Mouse (Mus musculus) hematopoietic multipotent progenitor cell, adult 10-12 weeks (in vitro differentiated cells): Measurements from ENCODE around the gene Stoml2. TPM values are rescaled to one million over a fixed set of nuclear protein-coding genes. Genes with fewer than 3 reads are reported as not detected.

Source experiments
- polyA plus RNA-seq: library from polyadenylated mRNA; stranded (reverse); fragments of >175 nt; gene quantifications from 2 replicates; pipeline ENCODE4 v1.2.3, GENCODE M21; 2012; ENCODE audit warnings: low replicate concordance

The Stoml2 gene
- polyA plus RNA-seq = 47.0 and 65.0 TPM in 2 replicates

DNA sequence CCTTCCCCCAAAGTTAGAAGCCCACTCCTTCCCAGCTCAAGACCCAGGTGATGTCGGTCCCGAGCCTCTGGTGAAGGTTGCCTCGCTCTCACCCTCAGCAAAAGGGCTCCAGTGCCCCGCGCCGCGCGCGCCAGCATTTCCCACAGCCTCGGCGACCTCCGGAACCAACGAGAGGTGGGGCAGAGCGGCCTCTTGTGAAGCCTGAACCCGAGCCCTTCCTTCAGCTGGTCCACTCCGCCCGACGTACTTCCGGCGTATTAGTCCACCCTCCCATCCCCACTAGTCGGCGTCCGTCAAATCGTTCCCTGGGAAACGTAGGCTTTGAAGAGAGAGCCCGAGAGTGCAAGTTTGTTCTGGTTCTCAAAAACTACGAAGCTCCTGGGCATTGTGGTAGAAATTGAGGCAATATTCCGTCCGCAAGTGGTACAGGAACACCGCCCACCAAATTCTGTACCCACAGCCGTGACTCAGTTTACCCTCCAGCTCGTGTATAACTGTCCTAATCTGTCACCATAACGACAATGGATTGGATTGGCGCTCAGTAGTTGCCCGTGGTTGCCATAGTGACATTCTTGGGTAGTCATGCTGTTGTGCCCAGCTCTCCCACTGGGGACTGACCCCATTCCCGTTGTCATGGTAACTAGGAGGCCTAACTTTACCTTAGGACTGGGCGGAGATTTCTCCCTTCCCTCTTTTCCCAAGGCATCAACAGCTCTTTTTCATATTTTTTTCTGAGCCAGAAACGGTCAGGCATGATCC lies at the start of gene Stoml2:
Gene Stoml2, minus strand, starts transcription at position 474 of the 759 bp plus-strand sequence.

DNA sequence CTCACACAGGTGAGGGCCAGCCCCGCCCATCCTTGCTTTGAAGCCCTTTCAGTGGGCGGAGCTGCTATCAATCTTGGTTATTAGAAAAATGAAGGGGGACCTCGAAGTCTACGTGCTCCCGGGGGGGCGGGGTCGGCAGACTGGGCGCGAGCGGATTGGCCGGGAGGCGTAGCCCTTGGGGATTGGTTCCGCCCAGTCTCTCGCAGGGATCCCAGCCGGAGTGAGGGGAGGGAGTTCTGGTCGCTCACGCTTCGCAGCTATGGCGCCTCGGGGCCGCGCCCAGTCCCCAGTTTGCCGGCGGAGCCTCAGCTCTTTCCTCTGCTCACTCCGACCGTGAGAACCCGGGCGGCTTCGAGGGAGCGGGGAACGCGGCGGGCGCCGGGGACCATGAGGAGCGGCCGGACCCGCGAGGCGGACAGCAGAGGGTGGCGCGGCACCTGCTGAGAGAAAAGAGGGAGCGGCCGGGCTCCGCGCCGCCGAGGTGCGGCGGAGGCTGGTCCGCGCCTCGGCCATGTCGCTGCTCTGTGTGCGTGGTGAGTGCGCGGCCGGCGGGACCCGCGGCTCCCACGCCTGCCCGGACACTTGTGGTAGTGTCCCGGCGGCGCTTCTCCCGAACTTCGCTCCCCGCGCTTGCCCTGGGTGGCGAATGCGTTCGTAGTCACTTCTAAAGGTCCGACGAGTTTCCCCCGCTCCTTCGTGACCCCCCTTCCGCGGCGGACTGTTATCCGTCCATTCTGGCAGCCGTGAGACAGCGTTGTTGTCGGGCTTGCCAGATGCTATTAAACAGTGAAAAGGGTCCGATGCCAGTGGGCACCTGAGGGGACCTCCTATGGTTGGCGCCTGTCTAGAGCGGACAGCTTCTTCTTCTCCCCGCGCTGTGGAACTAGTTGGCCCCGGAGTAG lies 27.5 kb upstream of the Stoml2 start, which contains the start of gene Unc13b:
Gene Unc13b, plus strand, starts transcription at position 201 of the 902 bp plus-strand sequence.

DNA sequence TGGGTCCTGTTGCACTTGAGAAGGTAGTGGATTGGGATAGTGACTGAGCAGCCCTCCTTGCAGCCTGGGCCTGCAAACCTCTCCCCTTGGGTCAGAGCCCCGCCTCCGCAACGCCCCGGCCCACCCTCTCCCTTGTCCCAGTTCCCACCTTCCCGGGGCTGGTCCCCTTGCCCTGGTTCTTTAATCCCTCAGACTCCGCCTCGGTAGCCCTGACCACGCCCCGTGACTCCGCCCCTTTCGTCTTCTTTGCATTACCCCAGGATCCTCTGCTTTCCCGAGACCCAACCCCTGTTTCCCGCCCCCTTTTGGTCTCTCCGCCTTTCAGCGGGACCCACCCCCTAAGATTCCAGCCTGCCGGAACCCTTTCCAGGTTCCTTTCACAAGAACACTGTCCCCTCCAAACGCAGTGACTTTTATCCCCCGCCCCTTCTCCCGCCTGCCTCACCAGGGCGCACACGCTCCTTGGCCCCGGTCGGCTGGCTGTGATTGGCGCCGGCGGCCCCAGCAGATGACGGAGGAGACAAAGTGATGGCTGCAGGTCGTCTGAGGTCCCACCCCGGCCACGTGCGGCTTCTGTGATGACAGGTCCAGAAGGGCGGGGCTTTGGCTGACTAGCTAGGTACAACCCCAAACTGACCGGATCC lies 14.3 kb upstream of the Stoml2 start, which contains the start of gene Fam214b:
Gene Fam214b, minus strand, starts transcription at position 562 of the 644 bp plus-strand sequence.

DNA sequence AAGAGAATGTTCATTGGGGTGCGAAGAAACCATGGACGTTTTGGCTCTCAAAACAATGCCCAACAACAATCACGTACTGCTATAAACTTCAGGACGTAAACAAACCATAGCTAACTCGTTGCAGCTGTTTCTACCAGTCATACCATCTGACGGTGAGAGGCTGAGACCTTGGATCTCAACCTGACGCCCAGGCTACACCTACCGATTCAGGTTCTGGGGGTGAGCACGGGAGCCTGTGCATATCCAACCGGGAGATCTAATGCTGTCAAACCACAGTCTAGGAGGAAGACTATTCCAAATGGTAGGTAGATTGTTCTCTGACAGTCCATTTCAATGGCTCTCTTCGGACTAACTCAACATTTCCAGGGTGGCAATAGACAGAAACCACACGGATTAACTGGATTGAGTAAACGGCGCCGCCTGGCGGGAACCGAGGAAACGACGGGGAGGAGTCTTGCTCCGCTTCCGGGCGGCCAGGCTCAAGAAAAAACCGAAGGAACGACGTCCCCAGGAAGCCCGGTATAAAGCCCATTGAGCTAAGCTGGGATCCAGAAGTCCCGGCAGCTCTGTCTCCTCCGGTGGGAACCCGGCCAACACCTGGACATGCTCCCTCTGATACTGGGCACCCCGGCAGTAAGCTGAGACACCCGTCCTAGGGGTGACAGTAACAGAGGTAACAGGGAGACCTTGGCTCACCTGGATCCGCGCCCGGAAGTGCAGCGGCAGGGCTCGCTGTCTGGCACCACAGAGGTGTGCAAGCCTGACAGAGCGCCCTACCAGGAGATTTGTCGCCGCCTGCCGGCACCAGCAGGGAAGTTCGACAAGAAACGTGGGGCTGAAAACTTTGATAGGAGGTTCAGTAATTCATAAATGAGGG lies 6.2 kb downstream of the Stoml2 start, which contains the start of gene Pigo:
Gene Pigo, minus strand, starts transcription at position 736 of the 877 bp plus-strand sequence.

DNA sequence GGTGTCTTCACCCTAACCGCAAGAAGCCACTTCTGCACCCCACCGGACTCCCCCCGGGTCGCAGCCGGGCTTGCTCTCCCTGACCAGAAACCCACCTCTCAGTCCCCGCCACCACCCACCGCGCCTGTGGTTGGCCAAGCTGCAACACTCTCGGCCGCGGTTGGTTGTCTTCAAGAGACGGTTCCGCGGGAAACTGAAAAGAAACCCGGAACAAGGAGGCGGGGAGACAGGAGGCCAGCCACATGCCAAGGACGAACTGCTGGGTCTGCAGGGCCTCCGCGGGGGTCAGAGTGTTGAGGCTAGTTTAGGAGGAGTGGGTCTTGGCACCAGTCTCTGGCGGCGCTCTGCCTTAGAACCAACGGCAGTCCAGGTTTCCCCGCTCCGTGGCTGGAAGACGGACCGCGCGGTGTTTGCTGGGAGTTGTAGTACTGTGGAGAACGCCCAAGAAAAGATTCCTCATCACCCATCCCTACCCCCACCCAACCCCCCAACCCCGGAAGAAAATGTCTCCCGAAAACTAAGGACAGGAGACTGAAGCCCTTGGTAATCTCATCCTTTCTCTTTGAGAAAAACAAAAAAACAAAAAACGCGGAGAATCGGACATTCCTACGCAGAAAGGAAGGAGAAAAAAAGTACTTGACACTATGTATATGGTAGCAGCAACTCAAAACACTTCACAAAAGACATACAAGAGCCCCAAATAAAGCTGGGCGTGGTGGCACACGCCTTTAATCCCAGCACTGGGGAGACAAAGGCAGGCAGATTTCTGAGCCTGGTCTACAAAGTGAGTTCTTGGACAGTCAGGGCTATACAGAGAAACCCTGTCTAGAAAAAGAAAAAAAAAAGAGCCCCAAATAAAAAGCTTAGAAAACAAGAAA lies 21.1 kb downstream of the Stoml2 start, which contains the start of gene Fancg:
Gene Fancg, minus strand, starts transcription at position 346 of the 878 bp plus-strand sequence.

DNA sequence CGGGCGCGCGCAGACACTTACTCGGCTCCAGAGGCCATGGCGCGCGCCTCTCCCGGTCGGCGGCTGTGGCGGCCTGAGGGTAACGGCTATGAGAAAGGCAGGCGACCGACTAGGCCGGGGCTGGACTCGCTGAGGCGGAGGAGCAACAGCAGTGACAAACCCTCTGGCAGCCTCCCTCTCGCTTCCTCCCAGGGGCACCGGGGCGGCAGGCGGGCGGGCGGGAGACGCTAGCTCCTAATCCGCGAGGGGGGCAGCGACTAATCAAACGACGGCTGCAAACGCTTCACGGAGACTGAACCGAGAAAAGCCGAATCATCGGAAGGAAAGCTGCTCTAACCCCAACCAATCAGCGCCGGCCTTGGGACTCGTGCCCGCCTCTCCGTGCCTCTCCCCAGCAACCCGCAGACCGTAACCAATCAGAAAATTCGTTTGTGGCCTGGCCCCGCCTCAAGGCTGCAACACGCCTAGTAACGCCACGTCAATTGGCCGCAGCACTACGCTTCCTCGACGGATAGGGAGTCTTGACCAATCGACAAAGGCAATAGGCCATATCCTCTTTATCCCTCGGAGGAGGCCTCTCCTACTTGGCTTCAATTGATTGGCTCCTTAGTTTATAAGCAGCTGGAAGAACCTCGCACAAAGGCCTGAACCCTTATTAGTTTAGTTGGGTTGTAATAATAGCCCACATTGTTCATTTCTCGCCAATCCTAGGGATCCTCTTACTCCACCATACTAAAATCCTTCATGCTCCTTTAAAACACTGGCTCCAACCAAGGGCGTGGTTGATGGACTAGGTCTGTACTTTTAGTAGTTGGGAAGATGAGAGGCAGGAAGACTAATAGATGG lies 31.1 kb downstream of the Stoml2 start, which contains the start of gene Vcp:
Gene Vcp, minus strand, starts transcription at position 367 of the 846 bp plus-strand sequence.

Other genes starting within 250 kb of the Stoml2 start
- not detected in 2 replicates for gene Fam205a1, start 177.8 kb downstream of the Stoml2 start, polyA plus RNA-seq
- not detected in 2 replicates for gene Gm12394, start 174.9 kb downstream of the Stoml2 start, polyA plus RNA-seq
- gene Fam205c, start 157.5 kb downstream of the Stoml2 start, polyA plus RNA-seq = not detected in 2 replicates
- gene Phf24, start 115.0 kb downstream of the Stoml2 start, polyA plus RNA-seq = 0.22 and 0.40 TPM in 2 replicates
- gene Dnajb5, start 81.9 kb downstream of the Stoml2 start, polyA plus RNA-seq = 20.2 and 20.9 TPM in 2 replicates
- gene 1700022I11Rik, start 62.1 kb downstream of the Stoml2 start, polyA plus RNA-seq = not detected in 2 replicates
- 107 and 248 TPM in 2 replicates for gene Vcp, start 31.2 kb downstream of the Stoml2 start, polyA plus RNA-seq
- 3.3 and 9.9 TPM in 2 replicates for gene Fancg, start 21.2 kb downstream of the Stoml2 start, polyA plus RNA-seq
- 20.3 and 26.7 TPM in 2 replicates for gene Pigo, start 5.9 kb downstream of the Stoml2 start, polyA plus RNA-seq
- 56.0 and 64.9 TPM in 2 replicates for gene Fam214b, start 14.5 kb upstream of the Stoml2 start, polyA plus RNA-seq
- 0.09 and 0.74 TPM in 2 replicates for gene Unc13b, start 27.2 kb upstream of the Stoml2 start, polyA plus RNA-seq
- gene Atp8b5, start 235.4 kb upstream of the Stoml2 start, polyA plus RNA-seq = not detected in 2 replicates